Mouse (Mus musculus) lung, embryonic 15.5 days (tissue): Measurements from ENCODE around the gene Rap1gds1. TPM values are rescaled to one million over a fixed set of nuclear protein-coding genes. Genes with fewer than 3 reads are reported as not detected.

Experiments used
- ATAC-seq: fragments of 200-750 bp; cut with Nextera tagmentation; 2 replicates; pipeline ENCODE4 v1.8.0; 2017; ENCODE audit warnings: moderate number of reproducible peaks, borderline replicate concordance; ENCODE audit not compliant: low FRiP score, low TSS enrichment; ENCODE audit errors: extremely low read depth
- H3K27ac ChIP-seq: fragments of 300-500 bp; sonication (generic); 2 replicates; pipeline ENCODE4 v1.5.1; 2015; ENCODE audit warnings: moderate library complexity, mild to moderate bottlenecking, inconsistent platforms
- H3K27me3 ChIP-seq: fragments of 300-500 bp; sonication (generic); 2 replicates; pipeline ENCODE4 v1.6.1; 2015; ENCODE audit warnings: inconsistent platforms
- H3K36me3 ChIP-seq: fragments of 300-500 bp; sonication (generic); 2 replicates; pipeline ENCODE4 v1.6.1; 2015; ENCODE audit warnings: inconsistent platforms
- H3K4me1 ChIP-seq: fragments of 300-500 bp; sonication (generic); 2 replicates; pipeline ENCODE4 v1.6.1; 2015; ENCODE audit warnings: inconsistent platforms
- H3K4me2 ChIP-seq: fragments of 300-500 bp; sonication (generic); 2 replicates; pipeline ENCODE4 v1.6.1; 2015; ENCODE audit warnings: inconsistent platforms, mild to moderate bottlenecking, moderate library complexity
- H3K4me3 ChIP-seq: fragments of 300-500 bp; sonication (generic); 2 replicates; pipeline ENCODE4 v1.5.1; 2015; ENCODE audit warnings: mild to moderate bottlenecking, inconsistent platforms
- H3K9ac ChIP-seq: fragments of 300-500 bp; sonication (generic); 2 replicates; pipeline ENCODE4 v1.6.1; 2015; ENCODE audit warnings: inconsistent platforms
- H3K9me3 ChIP-seq: fragments of 300-500 bp; sonication (generic); 2 replicates; pipeline ENCODE4 v1.6.1; 2016; ENCODE audit warnings: inconsistent platforms
- WGBS: fragments of 180-500 bp; shearing (Covaris S2); methylation state at CpG from one replicate; pipeline ENCODE4 v1.1.7; 2015; 5-methylcytosine and 5-hydroxymethylcytosine counted together
- polyA plus RNA-seq: library from polyadenylated mRNA; unstranded; fragments of >200 nt; fragmentation: Nextera tagmentation; extraction: Ambion mirVana; gene quantifications from 2 replicates; pipeline ENCODE4 v1.2.1, GENCODE M21; 2015

The Rap1gds1 gene
- polyA plus RNA-seq, 1 experiment from 2014 or later = 67.0 TPM

GRCm38 (mm10) chr3:138989141-138989540 is 85.9 kb downstream of the Rap1gds1 start:
- WGBS = 82% methylated on average over 7 of the region's 7 CpGs
- Histone ChIP-seq H3K4me3 (no peak overlapping the region), H3K27me3 (no peaks in the 10 kb centered on the region), H3K36me3 (no peaks in the 10 kb centered on the region), H3K4me1 (no peaks in the 10 kb centered on the region), H3K9me3 (no peaks in the 10 kb centered on the region), H3K27ac (no peak overlapping the region), H3K4me2 (no peak overlapping the region), H3K9ac (no peak overlapping the region)
- ATAC-seq = no peak

GRCm38 (mm10) chr3:138988004-138988403 is 87.0 kb downstream of the Rap1gds1 start:
- 94% methylated on average over 5 of the region's 5 CpGs for WGBS
- Histone ChIP-seq H3K27ac (no peak overlapping the region), H3K4me2 (no peak overlapping the region), H3K4me1 (no peaks in the 10 kb centered on the region), H3K27me3 (no peaks in the 10 kb centered on the region), H3K4me3 (no peak overlapping the region), H3K9me3 (no peaks in the 10 kb centered on the region), H3K9ac (no peak overlapping the region), H3K36me3 (peaks cover 2% of the 10 kb centered on the region; the same call in 1 of the 2 replicates)
- no peak for ATAC-seq

- no peak for ATAC-seq
- Histone ChIP-seq H3K4me1 (no peaks in the 10 kb centered on the region), H3K36me3 (peaks cover 2% of the 10 kb centered on the region; the same call in 1 of the 2 replicates), H3K4me2 (no peak overlapping the region), H3K9ac (no peak overlapping the region), H3K9me3 (no peaks in the 10 kb centered on the region), H3K27me3 (no peaks in the 10 kb centered on the region), H3K4me3 (no peak overlapping the region), H3K27ac (no peak overlapping the region)
- 90% methylated on average over 6 of the region's 6 CpGs for WGBS
Observed at GRCm38 (mm10) chr3:138982249-138982648, 92.8 kb downstream of the Rap1gds1 start.

GRCm38 (mm10) chr3:138977413-138977812 is 97.6 kb downstream of the Rap1gds1 start:
- H3K4me2 ChIP-seq = no peak overlapping the region
- H3K27ac ChIP-seq = no peak overlapping the region
- no peak overlapping the region for H3K4me3 ChIP-seq
- ATAC-seq = no peak
- WGBS = 96% methylated on average over 1 of the region's 1 CpGs
- H3K36me3 ChIP-seq = 0 out of 2 replicates have a peak, but pooled peaks cover 6% of the 10 kb centered on the region
- no peak overlapping the region for H3K9ac ChIP-seq
- no peaks in the 10 kb centered on the region for H3K27me3 ChIP-seq
- no peaks in the 10 kb centered on the region for H3K4me1 ChIP-seq
- no peaks in the 10 kb centered on the region for H3K9me3 ChIP-seq

- no peak overlapping the region for H3K4me2 ChIP-seq
- H3K27me3 ChIP-seq = no peaks in the 10 kb centered on the region
- 92% methylated on average over 9 of the region's 9 CpGs for WGBS
- H3K36me3 ChIP-seq = 0 out of 2 replicates have a peak, but pooled peaks cover 5% of the 10 kb centered on the region
- H3K27ac ChIP-seq = no peak overlapping the region
- ATAC-seq = no peak
- H3K9me3 ChIP-seq = no peaks in the 10 kb centered on the region
- H3K4me3 ChIP-seq = no peak overlapping the region
- H3K9ac ChIP-seq = no peak overlapping the region
- H3K4me1 ChIP-seq = no peaks in the 10 kb centered on the region
Observed at GRCm38 (mm10) chr3:138967627-138968026, 107.4 kb downstream of the Rap1gds1 start.

- Histone ChIP-seq H3K4me2 (no peak overlapping the region), H3K36me3 (peaks cover 47% of the 10 kb centered on the region), H3K9me3 (no peaks in the 10 kb centered on the region), H3K9ac (no peak overlapping the region), H3K4me1 (no peaks in the 10 kb centered on the region), H3K4me3 (no peak overlapping the region), H3K27me3 (no peaks in the 10 kb centered on the region), H3K27ac (no peak overlapping the region)
- no peak for ATAC-seq
- WGBS = 91% methylated on average over 8 of the region's 8 CpGs
Observed at GRCm38 (mm10) chr3:138958527-138958926, 116.5 kb downstream of the Rap1gds1 start.

- no peak overlapping the region for H3K27ac ChIP-seq
- WGBS = 92% methylated on average over 7 of the region's 7 CpGs
- H3K9ac ChIP-seq = no peak overlapping the region
- H3K27me3 ChIP-seq = no peaks in the 10 kb centered on the region
- H3K4me3 ChIP-seq = no peak overlapping the region
- no peaks in the 10 kb centered on the region for H3K4me1 ChIP-seq
- H3K36me3 ChIP-seq = peaks cover 36% of the 10 kb centered on the region
- H3K4me2 ChIP-seq = no peak overlapping the region
- no peaks in the 10 kb centered on the region for H3K9me3 ChIP-seq
- ATAC-seq = no peak
Observed at GRCm38 (mm10) chr3:138955220-138955619, 119.8 kb downstream of the Rap1gds1 start.

- Histone ChIP-seq H3K27ac (no peak overlapping the region), H3K9ac (no peak overlapping the region), H3K9me3 (no peaks in the 10 kb centered on the region), H3K4me3 (no peak overlapping the region), H3K4me1 (no peaks in the 10 kb centered on the region), H3K36me3 (peaks cover 30% of the 10 kb centered on the region), H3K27me3 (no peaks in the 10 kb centered on the region), H3K4me2 (no peak overlapping the region)
- WGBS = 90% methylated on average over 9 of the region's 9 CpGs
- ATAC-seq = no peak
Observed at GRCm38 (mm10) chr3:138949081-138949480, 125.9 kb downstream of the Rap1gds1 start.

- no peak for ATAC-seq
- no peak overlapping the region for H3K27ac ChIP-seq
- H3K9ac ChIP-seq = no peak overlapping the region
- no peak overlapping the region for H3K4me2 ChIP-seq
- H3K4me1 ChIP-seq = no peaks in the 10 kb centered on the region
- WGBS = 91% methylated on average over 3 of the region's 3 CpGs
- no peaks in the 10 kb centered on the region for H3K27me3 ChIP-seq
- peaks cover 29% of the 10 kb centered on the region for H3K36me3 ChIP-seq
- H3K9me3 ChIP-seq = no peaks in the 10 kb centered on the region
- H3K4me3 ChIP-seq = no peak overlapping the region
Observed at GRCm38 (mm10) chr3:138945516-138945915, 129.5 kb downstream of the Rap1gds1 start.

- no peak overlapping the region for H3K4me2 ChIP-seq
- 67% methylated on average over 9 of the region's 9 CpGs for WGBS
- no peak overlapping the region for H3K9ac ChIP-seq
- H3K4me1 ChIP-seq = no peaks in the 10 kb centered on the region
- H3K27me3 ChIP-seq = no peaks in the 10 kb centered on the region
- peaks cover 49% of the 10 kb centered on the region for H3K36me3 ChIP-seq
- no peak overlapping the region for H3K4me3 ChIP-seq
- no peak for ATAC-seq
- H3K27ac ChIP-seq = no peak overlapping the region
- no peaks in the 10 kb centered on the region for H3K9me3 ChIP-seq
Observed at GRCm38 (mm10) chr3:138941604-138942003, 133.4 kb downstream of the Rap1gds1 start.

- H3K27me3 ChIP-seq = no peaks in the 10 kb centered on the region
- H3K9me3 ChIP-seq = no peaks in the 10 kb centered on the region
- H3K4me3 ChIP-seq = no peak overlapping the region
- H3K9ac ChIP-seq = no peak overlapping the region
- ATAC-seq = no peak
- H3K4me1 ChIP-seq = no peaks in the 10 kb centered on the region
- H3K4me2 ChIP-seq = no peak overlapping the region
- WGBS = 91% methylated on average over 10 of the region's 10 CpGs
- H3K36me3 ChIP-seq = peaks cover 38% of the 10 kb centered on the region
- H3K27ac ChIP-seq = no peak overlapping the region
Observed at GRCm38 (mm10) chr3:138937241-138937640, 137.8 kb downstream of the Rap1gds1 start.

GRCm38 (mm10) chr3:138936780-138937179 is 138.2 kb downstream of the Rap1gds1 start:
- Histone ChIP-seq H3K4me2 (no peak overlapping the region), H3K4me3 (no peak overlapping the region), H3K4me1 (no peaks in the 10 kb centered on the region), H3K9ac (no peak overlapping the region), H3K36me3 (peaks cover 38% of the 10 kb centered on the region), H3K9me3 (no peaks in the 10 kb centered on the region), H3K27ac (no peak overlapping the region), H3K27me3 (no peaks in the 10 kb centered on the region)
- 77% methylated on average over 8 of the region's 8 CpGs for WGBS
- ATAC-seq = no peak

GRCm38 (mm10) chr3:138927437-138927836 is 147.6 kb downstream of the Rap1gds1 start:
- ATAC-seq = no peak
- peaks cover 18% of the 10 kb centered on the region; the same call in 1 of the 2 replicates for H3K36me3 ChIP-seq
- H3K4me2 ChIP-seq = no peak overlapping the region
- H3K4me3 ChIP-seq = no peak overlapping the region
- WGBS = 92% methylated on average over 4 of the region's 4 CpGs
- H3K27ac ChIP-seq = no peak overlapping the region
- no peaks in the 10 kb centered on the region for H3K9me3 ChIP-seq
- H3K9ac ChIP-seq = no peak overlapping the region
- H3K4me1 ChIP-seq = no peaks in the 10 kb centered on the region
- H3K27me3 ChIP-seq = no peaks in the 10 kb centered on the region
